Mouse (Mus musculus) T-helper 1 cell (primary cell): ENCODE data around the gene Olfr332.
"Not testable (repeated sequence)": the region's sequence is repeated elsewhere in the genome, so short reads cannot be mapped to it uniquely, and the experiment has no call there.

Experiments used
- in situ Hi-C: fragments of 300-600 bp; cut with MboI, MseI; formaldehyde crosslinking; loops from one replicate; pipeline ENCODE4 v1.15.1; 2025; ENCODE audit warnings: high pct_unique_total_duplicates

Gene Olfr332

DNA sequence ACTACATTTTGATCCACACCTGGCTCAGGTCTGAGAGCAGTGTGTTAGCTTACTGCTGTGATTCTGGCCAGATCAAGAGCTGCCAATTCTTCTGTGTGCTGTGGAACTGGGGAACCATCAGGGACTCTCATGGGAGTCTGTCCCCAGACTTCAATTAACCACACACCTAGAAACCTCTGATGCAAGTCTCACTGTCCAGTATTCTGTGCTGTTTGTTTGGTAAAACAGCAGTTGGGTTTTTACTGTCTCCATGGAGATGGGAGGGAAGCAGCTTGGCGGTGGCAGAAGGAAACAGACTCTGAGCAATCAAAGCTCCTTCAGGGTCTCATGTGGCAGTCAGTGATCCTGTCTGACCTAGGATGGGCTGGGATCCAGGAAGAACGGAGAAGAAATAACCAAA, at the start of gene Olfr332:
Olfr332 (minus strand) TSS at position 101 of the 400 bp plus-strand sequence.
- in situ Hi-C loops = no loop called here

DNA sequence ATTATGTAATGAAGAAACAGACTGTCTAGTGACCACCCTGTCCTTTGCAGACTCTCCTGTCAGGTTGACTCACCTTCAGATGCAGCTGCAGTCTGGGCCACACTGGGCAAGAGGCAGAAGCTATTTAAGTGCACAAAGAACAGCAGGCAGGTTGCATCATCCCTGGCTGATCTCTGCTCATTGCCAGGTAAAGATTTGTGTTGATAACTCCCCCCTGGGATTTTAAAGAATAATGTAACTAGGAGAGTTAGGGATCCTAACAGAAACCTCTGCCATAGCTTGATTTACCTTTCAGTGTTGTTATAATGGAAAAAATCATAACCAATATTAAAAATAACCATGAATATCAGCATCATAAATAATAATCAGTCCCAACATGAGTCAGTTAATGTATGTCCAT, 42.4 kb upstream of the Olfr332 start, which contains the start of gene Olfr330:
Olfr330 (minus strand) TSS at position 101 of the 400 bp plus-strand sequence.
- in situ Hi-C loops = not testable (repeated sequence)

DNA sequence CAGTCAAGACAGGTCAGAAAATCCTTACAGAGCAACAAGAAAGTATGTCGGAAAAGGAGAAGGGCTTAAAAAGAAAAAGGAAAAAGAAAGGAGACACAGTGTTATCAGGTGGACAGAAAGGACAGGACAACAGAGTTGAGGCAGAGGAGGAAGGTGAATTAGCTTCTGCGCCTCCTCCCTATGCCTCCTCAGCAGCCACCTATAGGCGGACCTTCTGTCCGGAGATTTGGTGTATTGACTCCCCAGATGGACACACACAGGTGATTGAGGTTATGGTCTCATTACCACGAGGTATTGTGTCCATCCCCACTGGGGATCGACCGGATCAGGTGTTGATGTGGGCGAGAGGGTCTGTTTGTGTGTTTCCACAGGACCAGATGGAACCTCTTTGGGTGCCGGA, 27.4 kb upstream of the Olfr332 start:
- in situ Hi-C loops = not testable (repeated sequence)

DNA sequence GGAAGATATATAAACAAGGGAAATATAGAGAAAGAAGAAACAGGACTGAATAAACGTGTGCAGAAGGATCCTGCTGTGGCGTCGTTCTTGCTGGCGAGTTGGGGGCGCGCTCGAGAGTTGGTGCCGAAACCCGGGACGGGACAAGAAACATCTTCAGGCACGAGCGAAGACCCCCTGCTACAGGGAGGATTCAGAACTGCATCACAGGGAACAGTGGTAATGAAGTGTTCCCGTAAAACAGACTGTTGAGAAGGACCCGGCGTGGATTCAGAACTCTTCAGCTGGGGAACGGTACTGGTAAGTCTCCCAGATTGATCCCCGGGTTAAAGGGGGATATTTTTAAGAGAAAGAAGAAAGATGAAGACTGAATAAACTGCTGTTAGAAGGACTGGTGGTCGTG, 26.6 kb upstream of the Olfr332 start:
- in situ Hi-C loops = not testable (repeated sequence)

DNA sequence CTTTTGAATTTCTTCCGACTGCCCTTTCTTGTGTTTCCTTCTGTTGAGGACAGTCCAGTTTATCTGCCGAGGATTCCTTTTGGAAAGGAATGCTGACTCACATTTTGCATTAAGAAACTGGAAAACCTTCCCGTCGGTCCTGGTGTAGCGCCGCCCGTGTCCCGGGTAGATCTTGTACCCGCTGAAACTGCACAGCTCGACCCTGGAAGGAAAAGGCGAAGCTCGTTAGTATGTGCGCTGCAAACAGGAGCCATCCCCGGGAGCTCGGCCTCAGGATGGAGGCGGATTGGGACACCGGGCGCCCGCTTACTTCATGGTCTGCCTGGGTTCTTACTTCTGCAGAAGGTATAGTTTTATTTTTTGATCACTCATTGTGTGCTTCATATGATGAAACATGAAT, 16.7 kb upstream of the Olfr332 start:
- in situ Hi-C loops = not testable (repeated sequence)

DNA sequence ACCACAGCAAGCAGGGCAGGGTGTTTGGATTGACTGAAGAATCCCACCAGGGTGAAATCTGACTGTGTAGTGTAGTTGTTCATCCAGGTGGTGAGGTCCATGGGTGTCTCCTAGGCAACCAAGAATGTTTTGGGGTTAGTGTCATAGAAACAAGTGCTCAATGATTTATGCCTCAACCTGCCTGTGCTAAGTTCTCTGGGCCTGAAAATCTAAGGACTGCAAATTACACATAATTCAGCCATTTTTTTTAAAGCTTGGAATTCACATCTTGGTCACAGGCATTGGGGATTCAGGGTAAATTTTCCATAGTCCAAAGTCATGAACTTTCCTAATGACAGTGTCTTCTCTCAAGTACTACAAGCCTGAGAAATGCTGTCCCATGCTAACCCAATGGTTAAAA, 10.1 kb upstream of the Olfr332 start, which contains the start of gene Olfr331:
Olfr331 (minus strand) TSS at position 101 of the 400 bp plus-strand sequence.
- in situ Hi-C loops = not testable (repeated sequence)

DNA sequence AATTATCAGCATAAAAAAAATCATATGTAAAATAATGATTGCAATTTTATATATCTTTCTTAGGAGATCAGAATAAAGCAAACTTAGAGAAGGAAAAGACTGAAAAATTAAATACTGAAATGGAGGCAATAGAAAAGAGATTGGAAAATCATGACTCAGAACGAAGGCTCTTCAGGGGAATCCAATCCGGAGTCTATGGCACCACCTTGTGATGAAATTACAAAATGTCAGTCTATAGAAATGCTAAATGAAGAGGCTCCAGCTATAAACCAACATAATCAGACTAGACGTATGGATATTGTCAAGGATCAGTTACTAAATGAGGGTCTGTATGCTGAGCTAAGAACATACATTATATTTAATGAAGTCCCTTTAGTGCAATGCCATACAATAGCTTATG, 6.9 kb upstream of the Olfr332 start:
- in situ Hi-C loops = no loop called here

DNA sequence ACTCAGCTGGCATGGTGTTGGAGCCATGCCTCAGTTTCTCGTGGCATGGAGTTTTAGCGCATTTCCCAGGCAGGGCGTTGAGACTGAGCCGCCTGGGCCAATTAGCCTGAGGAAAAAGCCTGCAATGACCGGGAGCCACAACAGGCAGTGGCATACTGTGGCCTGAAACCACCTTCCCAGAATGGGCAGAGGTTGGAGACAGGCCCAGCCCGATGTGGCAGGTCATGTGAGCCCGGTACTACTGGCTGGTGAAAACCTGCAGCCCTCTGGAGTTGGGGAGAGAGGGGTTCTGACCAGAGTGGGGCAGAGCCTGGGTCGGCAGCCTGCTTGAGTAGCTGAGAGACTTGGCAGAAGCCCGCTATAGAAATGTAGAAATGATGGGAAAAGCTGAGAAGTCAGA, 6.4 kb upstream of the Olfr332 start:
- in situ Hi-C loops = no loop called here

DNA sequence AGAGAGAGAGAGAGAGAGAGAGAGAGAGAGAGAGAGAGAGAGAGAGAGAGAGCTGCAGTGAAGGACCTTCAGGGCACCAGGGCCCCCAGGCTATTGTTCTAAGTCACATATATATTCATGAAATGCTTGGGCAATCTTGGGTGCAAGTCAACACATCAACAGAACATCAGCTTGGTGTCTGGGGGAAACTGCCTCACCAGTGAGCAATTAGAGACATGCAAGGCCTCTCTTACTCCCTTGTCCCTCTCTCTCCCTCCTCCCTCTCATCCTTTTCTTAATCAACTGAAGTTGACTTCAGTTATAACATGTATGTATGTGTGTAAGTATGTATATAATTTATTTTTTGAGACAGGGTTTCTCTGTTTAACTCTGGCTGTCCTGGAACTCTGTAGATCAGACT, 30.2 kb downstream of the Olfr332 start, which contains the start of gene Olfr30:
Olfr30 (minus strand) TSS at position 101 of the 400 bp plus-strand sequence.
- in situ Hi-C loops = no loop called here

DNA sequence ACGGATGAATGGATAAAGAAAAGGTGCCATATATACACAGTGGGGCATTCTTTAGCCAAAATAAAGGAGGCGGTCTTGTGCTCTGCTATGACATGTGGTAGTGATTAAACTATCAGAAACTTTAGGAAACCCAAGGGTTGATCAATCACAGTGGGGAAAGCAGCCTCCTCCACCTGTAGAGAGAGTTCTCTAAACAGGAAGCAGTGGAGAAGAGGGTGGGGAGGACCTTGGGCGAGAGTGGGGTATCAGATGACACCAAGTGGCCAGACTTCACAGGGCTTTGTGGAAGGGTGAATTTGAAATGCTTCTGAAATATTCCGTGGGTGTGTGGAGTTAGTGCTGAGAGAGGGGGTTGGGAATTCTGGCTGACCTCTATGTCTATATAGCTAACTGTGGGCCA, 38.8 kb downstream of the Olfr332 start:
- in situ Hi-C loops = no loop called here

DNA sequence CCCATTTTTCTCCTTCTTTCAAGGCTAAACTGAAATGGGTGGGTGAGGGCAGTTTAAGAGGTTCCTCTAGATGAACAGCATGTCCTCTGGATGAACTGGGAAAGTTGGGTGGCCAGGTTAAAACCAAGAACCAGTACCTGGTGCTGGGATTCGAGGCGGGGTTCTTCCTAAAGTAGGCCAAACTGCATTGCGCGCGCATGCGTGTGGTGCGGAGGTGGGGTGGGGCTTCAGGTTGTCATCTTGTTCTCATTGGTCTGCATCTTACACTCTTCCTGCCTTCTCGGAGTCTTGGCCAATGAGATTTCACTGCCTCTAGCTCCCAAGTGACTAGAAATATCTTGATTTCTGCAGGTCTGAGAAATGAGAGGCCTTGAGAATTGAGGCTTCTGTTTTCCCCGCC, 39.6 kb downstream of the Olfr332 start, which contains the start of gene Lypd9:
Lypd9 (minus strand) TSS at position 165 of the 400 bp plus-strand sequence.
- in situ Hi-C loops = no loop called here
